Mouse (Mus musculus) stomach, embryonic 15.5 days (tissue): ENCODE measurements around the gene Gtpbp2. TPM values are rescaled to one million over a fixed set of nuclear protein-coding genes. Genes with fewer than 3 reads are reported as not detected.

ENCODE experiments used
- ATAC-seq: fragments of 200-750 bp; cut with Nextera tagmentation; 2 replicates; pipeline ENCODE4 v1.8.0; 2017; ENCODE audit warnings: low read depth, moderate number of reproducible peaks, moderate TSS enrichment; ENCODE audit not compliant: insufficient read depth, low FRiP score
- H3K27ac ChIP-seq: fragments of 300-500 bp; sonication (generic); 2 replicates; pipeline ENCODE4 v1.5.1; 2015; ENCODE audit warnings: mild to moderate bottlenecking, inconsistent platforms
- H3K27me3 ChIP-seq: fragments of 300-500 bp; sonication (generic); replicated peaks from 2 replicates; pipeline ENCODE4 v1.6.1; 2015; ENCODE audit warnings: inconsistent platforms
- H3K36me3 ChIP-seq: fragments of 300-500 bp; sonication (generic); 2 replicates; pipeline ENCODE4 v1.6.1; 2015; ENCODE audit warnings: inconsistent platforms
- H3K4me1 ChIP-seq: fragments of 300-500 bp; sonication (generic); 2 replicates; pipeline ENCODE4 v1.6.1; 2015; ENCODE audit warnings: inconsistent platforms
- H3K4me2 ChIP-seq: fragments of 300-500 bp; sonication (generic); 2 replicates; pipeline ENCODE4 v1.6.1; 2015; ENCODE audit warnings: mild to moderate bottlenecking, inconsistent platforms
- H3K4me3 ChIP-seq: fragments of 300-500 bp; sonication (generic); replicated peaks from 2 replicates; pipeline ENCODE4 v1.5.1; 2015; ENCODE audit warnings: inconsistent platforms
- H3K9ac ChIP-seq: fragments of 300-500 bp; sonication (generic); 2 replicates; pipeline ENCODE4 v1.6.1; 2015; ENCODE audit warnings: inconsistent platforms
- H3K9me3 ChIP-seq: fragments of 300-500 bp; sonication (generic); 2 replicates; pipeline ENCODE4 v1.6.1; 2016; ENCODE audit warnings: inconsistent platforms
- WGBS: fragments of 180-500 bp; shearing (Covaris S2); methylation state at CpG from one replicate; pipeline ENCODE4 v1.1.7; 2015; 5-methylcytosine and 5-hydroxymethylcytosine counted together
- polyA plus RNA-seq: library from polyadenylated mRNA; unstranded; fragments of >200 nt; fragmentation: Nextera tagmentation; extraction: Ambion mirVana; gene quantifications from 2 replicates; pipeline ENCODE4 v1.2.1, GENCODE M21; 2015

Gene Gtpbp2
- polyA plus RNA-seq, 1 experiment from 2014 or later: 34.7 TPM

DNA sequence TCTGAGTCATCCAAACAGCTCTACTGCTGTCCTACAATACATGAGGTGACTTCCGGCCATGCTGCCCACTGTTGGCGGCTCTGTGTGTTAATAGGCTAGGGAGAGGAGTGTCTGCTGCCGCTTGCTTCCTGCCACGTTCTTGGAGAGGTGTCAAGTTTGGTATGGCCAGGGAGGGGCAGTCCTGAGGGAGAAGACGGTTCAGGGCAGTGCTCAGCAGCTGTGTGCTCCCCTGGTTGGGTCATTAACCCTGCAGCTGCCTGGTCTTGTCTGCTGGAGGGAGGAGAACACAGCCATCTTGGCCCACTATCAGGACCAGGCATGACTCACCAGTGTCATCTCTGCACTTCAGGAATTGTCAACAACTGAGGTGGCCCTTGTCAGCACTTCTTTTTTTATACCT lies 7.5 kb downstream of the Gtpbp2 start:
- no peak overlapping the region for H3K4me3 ChIP-seq
- H3K9me3 ChIP-seq: no peaks in the 10 kb centered on the region
- ATAC-seq: no peak
- H3K36me3 ChIP-seq: peaks cover 77% of the 10 kb centered on the region
- H3K9ac ChIP-seq: no peak overlapping the region
- H3K27me3 ChIP-seq: no peaks in the 10 kb centered on the region
- WGBS: 47% methylated on average over 5 of the region's 5 CpGs
- 0 out of 2 replicates have a peak, but pooled peaks cover 2% of the 10 kb centered on the region for H3K4me1 ChIP-seq
- H3K4me2 ChIP-seq: no peak overlapping the region
- no peak overlapping the region for H3K27ac ChIP-seq

- Histone ChIP-seq H3K9me3 (no peaks in the 10 kb centered on the region), H3K4me1 (no peaks in the 10 kb centered on the region), H3K36me3 (peaks cover 77% of the 10 kb centered on the region), H3K9ac (no peak overlapping the region), H3K27ac (no peak overlapping the region), H3K27me3 (no peaks in the 10 kb centered on the region), H3K4me3 (no peak overlapping the region), H3K4me2 (no peak overlapping the region)
- 89% methylated on average over 5 of the region's 5 CpGs for WGBS
- no peak for ATAC-seq
These were observed 7.9 kb downstream of the Gtpbp2 start for GRCm38 (mm10) chr17:46168768-46169167.

DNA sequence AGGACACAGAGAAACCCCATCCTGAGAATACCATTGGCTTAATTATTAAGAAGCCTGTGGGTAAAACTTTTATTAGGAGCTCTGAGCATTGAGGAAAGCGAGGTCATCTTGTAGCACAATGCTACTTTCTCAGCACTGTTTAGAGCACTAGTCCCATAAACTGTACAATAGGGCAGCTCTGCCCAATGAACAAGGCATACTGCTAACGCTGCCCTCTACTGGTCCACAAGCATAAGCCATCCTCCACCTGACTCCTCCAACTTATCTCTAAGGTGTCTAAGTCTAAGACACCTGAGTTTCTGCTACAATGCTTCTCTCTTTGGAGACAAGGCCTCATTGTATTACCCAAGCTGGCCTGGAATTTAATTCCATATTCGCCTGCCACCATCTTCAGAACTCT lies 9.7 kb downstream of the Gtpbp2 start:
- H3K27me3 ChIP-seq: no peaks in the 10 kb centered on the region
- no peak overlapping the region for H3K4me2 ChIP-seq
- no peak overlapping the region for H3K4me3 ChIP-seq
- H3K9me3 ChIP-seq: no peaks in the 10 kb centered on the region
- no peak for ATAC-seq
- H3K27ac ChIP-seq: no peak overlapping the region
- H3K9ac ChIP-seq: no peak overlapping the region
- peaks cover 64% of the 10 kb centered on the region for H3K36me3 ChIP-seq
- H3K4me1 ChIP-seq: no peaks in the 10 kb centered on the region
- WGBS: 83% methylated on average over 3 of the region's 3 CpGs

GRCm38 (mm10) chr17:46182273-46182672 lies 21.4 kb downstream of the Gtpbp2 start:
- H3K9me3 ChIP-seq: no peaks in the 10 kb centered on the region
- H3K27ac ChIP-seq: no peak overlapping the region
- no peak overlapping the region for H3K9ac ChIP-seq
- no peak overlapping the region for H3K4me2 ChIP-seq
- ATAC-seq: no peak
- H3K36me3 ChIP-seq: peaks cover 56% of the 10 kb centered on the region
- H3K27me3 ChIP-seq: no peaks in the 10 kb centered on the region
- H3K4me3 ChIP-seq: no peak overlapping the region
- 85% methylated on average over 4 of the region's 4 CpGs for WGBS
- no peaks in the 10 kb centered on the region for H3K4me1 ChIP-seq

DNA sequence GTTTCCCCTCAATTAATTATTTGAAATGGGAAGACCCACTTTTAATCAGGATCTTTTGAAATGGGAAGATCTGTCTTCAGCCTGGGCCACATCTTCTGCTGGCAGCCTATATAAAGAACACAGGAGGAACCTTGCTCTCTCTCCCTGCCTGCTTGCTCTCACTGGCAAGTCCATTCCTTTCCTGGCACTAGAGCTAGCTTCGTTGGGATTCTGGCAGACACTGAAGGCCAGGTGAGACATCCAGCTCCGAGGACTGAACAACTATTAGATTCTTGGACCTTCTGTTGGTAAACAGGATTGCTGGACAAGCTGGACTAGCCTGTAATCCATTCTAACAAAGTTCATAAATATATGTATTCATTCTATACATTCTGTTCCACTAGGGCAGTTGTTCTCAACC lies 28.0 kb downstream of the Gtpbp2 start:
- Histone ChIP-seq H3K36me3 (peaks cover 45% of the 10 kb centered on the region), H3K9ac (no peak overlapping the region), H3K4me2 (no peak overlapping the region), H3K27me3 (no peaks in the 10 kb centered on the region), H3K9me3 (no peaks in the 10 kb centered on the region), H3K4me1 (no peaks in the 10 kb centered on the region), H3K27ac (no peak overlapping the region), H3K4me3 (no peak overlapping the region)
- no peak for ATAC-seq
- 87% methylated on average over 2 of the region's 2 CpGs for WGBS

DNA sequence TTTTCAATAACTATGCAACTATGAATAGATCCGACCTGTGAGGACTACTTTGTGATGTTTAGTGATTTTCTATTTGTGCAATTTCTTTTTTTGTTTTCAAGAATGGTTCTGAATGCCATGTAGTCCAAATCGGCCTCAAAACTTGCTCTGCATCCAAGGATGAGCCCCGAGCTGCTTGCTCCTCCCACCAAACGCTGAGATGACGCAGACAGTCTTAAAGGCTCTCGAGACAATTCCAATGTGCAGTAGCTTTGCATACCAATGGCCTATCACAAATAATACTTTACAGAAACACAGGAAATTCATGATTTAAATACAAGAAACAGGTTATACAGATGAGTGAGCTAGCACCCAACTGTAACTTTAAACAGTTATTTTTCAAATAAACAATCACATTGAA lies 40.3 kb downstream of the Gtpbp2 start:
- Histone ChIP-seq H3K4me3 (peak overlapping the region; percentile 98; the same call in 1 of the 2 replicates), H3K27me3 (no peaks in the 10 kb centered on the region), H3K36me3 (peaks cover 21% of the 10 kb centered on the region), H3K4me2 (peak overlapping the region; percentile 70), H3K27ac (no peak overlapping the region), H3K4me1 (peaks cover 7% of the 10 kb centered on the region; the same call in 1 of the 2 replicates), H3K9me3 (no peaks in the 10 kb centered on the region), H3K9ac (peak overlapping the region; percentile 4; the same call in 1 of the 2 replicates)
- ATAC-seq: no peak
- WGBS: 52% methylated on average over 6 of the region's 6 CpGs

GRCm38 (mm10) chr17:46202421-46203071 lies 41.7 kb downstream of the Gtpbp2 start, which contains the start of the genes Polh and Xpo5:
Polh (minus strand) TSS chr17:46202645.
Xpo5 (plus strand) TSS chr17:46202782.
- Histone ChIP-seq H3K27me3 (no peaks in the 10 kb centered on the region), H3K4me3 (peak within 1 kb of the TSS; percentile 98), H3K27ac (peak within 1 kb of the TSS; percentile 90), H3K4me2 (peak within 1 kb of the TSS; percentile 70), H3K4me1 (peaks cover 7% of the 10 kb centered on the region; the same call in 1 of the 2 replicates), H3K9ac (peak within 1 kb of the TSS; percentile 89), H3K36me3 (peaks cover 21% of the 10 kb centered on the region), H3K9me3 (no peaks in the 10 kb centered on the region)
- under 1% methylated on average over 66 of the region's 66 CpGs for WGBS
- peak; percentile 95 for ATAC-seq

- peak overlapping the region; percentile 98 for H3K4me3 ChIP-seq
- ATAC-seq: no peak; the same call in 1 of the 2 replicates
- H3K9me3 ChIP-seq: no peaks in the 10 kb centered on the region
- H3K9ac ChIP-seq: peak overlapping the region; percentile 89
- H3K4me1 ChIP-seq: peaks cover 7% of the 10 kb centered on the region; the same call in 1 of the 2 replicates
- WGBS: under 1% methylated on average over 20 of the region's 20 CpGs
- peak overlapping the region; percentile 74 for H3K27ac ChIP-seq
- H3K4me2 ChIP-seq: peak overlapping the region; percentile 70
- H3K36me3 ChIP-seq: peaks cover 21% of the 10 kb centered on the region
- H3K27me3 ChIP-seq: no peaks in the 10 kb centered on the region
These were observed 42.2 kb downstream of the Gtpbp2 start for GRCm38 (mm10) chr17:46203078-46203477.

DNA sequence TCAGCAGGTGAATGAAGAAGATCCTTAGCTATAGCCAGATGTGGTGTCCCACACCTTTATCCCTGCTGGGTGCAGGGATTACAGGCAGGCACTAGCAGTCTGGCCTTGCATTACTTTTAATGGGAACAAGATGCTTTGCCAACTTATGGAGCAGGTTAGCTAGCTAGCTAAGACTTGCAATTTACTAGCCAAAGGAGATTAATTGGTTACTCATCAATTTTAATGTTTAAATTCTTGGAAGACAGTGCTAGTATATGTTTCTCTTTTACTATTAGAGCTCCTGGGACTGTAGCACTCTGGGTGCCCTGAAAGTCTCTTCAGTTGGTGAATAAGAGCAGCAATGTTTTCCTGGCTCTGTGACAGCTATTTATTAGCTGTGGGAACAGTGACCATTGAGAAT lies 45.8 kb downstream of the Gtpbp2 start:
- no peak overlapping the region for H3K27ac ChIP-seq
- no peak for ATAC-seq
- no peaks in the 10 kb centered on the region for H3K9me3 ChIP-seq
- no peak overlapping the region for H3K4me3 ChIP-seq
- H3K27me3 ChIP-seq: no peaks in the 10 kb centered on the region
- peaks cover 7% of the 10 kb centered on the region; the same call in 1 of the 2 replicates for H3K4me1 ChIP-seq
- no peak overlapping the region for H3K4me2 ChIP-seq
- H3K9ac ChIP-seq: no peak overlapping the region
- peaks cover 47% of the 10 kb centered on the region for H3K36me3 ChIP-seq

DNA sequence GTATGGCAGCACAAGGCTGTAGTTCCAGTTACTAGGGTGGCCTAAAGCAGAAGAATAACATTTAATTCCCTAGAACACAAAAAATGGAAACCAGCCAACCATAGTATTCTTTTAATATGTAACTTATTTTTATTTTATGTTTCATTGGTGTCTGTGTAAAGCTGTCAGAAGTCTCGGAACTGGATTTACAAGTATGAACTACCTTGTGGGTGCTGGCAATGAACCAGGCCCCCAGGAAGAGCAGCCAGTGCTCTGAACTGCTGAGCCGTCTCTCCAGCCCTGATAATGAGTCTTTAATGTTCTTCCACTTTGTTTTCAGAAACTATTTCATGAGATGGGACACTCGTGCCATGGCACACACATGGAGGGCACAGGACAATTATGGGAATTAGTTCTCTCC lies 49.7 kb downstream of the Gtpbp2 start:
- Histone ChIP-seq H3K36me3 (peaks cover 59% of the 10 kb centered on the region), H3K27ac (no peak overlapping the region)

More for the DNA sequence above, 49.7 kb downstream of the Gtpbp2 start:
- no peaks in the 10 kb centered on the region for H3K27me3 ChIP-seq
- H3K9me3 ChIP-seq: no peaks in the 10 kb centered on the region
- no peak for ATAC-seq
- H3K9ac ChIP-seq: no peak overlapping the region
- H3K4me3 ChIP-seq: no peak overlapping the region
- no peaks in the 10 kb centered on the region for H3K4me1 ChIP-seq
- 83% methylated on average over 3 of the region's 3 CpGs for WGBS
- H3K4me2 ChIP-seq: no peak overlapping the region
